Mouse (Mus musculus): ENCODE measurements around the gene Mettl22.

DNA sequence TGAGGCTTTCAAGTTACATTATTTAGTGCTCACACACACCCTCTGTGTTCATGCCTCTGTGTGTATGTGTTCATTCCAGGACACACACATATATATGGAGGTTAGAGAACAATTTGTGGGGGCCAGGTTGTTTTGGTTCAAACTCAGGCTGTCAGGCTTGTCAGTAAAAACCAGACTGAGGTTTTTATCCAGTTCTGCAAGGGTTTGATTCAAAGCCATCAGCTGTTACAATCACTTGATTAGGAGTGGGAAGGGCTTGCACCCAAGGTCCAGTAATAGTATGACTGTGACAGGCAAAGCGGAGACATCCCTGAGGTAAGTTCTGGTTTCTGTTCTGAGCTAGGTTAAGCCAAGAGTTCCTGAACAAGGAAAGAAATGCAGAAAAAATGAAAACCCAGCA, 58.8 kb downstream of the Mettl22 start:
- TF ChIP-seq POLR2A (IDR thresholded peaks at IDR 0.05; ENCODE audit: extremely low read depth, insufficient read depth, low read length) = no peak
- TF ChIP-seq CTCF (IDR thresholded peaks at IDR 0.05; ENCODE audit: low read depth, low read length) = no peak
